Mouse (Mus musculus) mouse trophoblast stem cell (cell line): ENCODE measurements around the gene Kcnt2.

Source experiments
- in situ Hi-C, 2 experiments: fragments of 300-500 bp; cut with MseI, MboI; formaldehyde crosslinking; loops; 2 replicates in 1 of 2; 3 replicates in 1 of 2; pipeline ENCODE4 v1.15.1; 2025

The Kcnt2 gene

GRCm38 (mm10) chr1:140245876-140246597 lies at the start of gene Kcnt2:
Kcnt2 (plus strand) TSS chr1:140246158.
- in situ Hi-C loops: no loop called here

DNA sequence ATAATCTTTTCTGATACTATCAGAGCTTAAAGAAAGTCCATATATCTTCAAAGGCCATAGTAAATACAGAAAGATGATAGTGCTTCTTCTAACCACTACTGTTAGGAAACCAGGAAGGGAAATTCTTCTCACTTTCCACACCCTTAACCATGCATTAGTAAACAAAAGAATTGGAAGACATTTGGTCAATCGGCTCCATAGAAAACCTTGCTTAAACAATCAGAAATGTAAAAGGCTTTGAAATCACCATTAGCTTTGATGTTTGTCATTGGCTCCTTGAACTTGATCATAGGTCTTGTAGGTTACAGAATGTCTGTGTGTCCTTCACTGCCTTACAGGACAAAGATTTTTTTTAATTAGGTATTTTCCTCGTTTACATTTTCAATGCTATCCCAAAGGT lies 40.6 kb upstream of the Kcnt2 start:
- in situ Hi-C loops: no loop called here

DNA sequence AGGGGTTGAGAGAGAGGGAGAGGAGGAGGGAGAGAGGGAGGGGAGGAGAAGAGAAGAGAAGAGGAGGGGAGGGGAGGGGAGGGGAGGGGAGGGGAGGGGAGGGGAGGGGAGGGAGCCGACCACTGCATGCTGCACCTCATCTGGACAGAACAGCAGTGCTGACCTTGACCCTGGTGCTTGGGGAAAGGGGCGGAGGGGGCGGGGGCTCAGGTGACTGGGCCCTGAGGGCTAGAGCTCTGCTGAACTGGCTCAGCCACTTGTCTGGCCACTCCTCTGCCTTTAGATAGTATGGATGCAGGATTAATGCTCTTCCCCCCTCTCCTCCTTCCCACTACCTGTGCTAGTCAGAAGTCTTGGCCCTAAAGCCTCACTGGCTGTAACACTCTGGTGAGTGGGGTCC lies 20.7 kb upstream of the Kcnt2 start:
- in situ Hi-C loops: no loop called here

DNA sequence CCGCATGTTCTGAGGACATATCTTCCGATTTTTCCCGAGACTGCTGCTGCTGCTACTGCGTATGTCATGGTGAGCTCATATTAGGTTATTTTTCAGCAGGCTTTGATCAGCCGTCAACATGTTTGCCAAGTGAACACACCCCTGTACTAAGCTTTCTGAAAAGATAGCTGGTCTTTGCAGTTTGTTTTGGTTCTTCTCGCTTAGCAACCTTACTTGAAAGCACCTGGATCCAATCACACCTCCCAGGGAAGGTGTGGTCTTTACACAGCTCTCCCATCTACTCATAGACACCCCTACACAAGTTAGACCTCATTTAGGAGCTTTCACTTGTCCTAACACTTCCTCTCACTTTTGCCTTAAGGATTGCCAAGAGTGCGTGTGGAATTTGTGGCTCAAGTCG lies 19.3 kb upstream of the Kcnt2 start:
- in situ Hi-C loops: no loop called here

GRCm38 (mm10) chr1:140245465-140245864 lies 493 bp upstream of the Kcnt2 start:
- in situ Hi-C loops: no loop called here

- in situ Hi-C loops: no loop called here
These were observed 18.7 kb downstream of the Kcnt2 start for GRCm38 (mm10) chr1:140264696-140265095.

GRCm38 (mm10) chr1:140266047-140266446 lies 20.1 kb downstream of the Kcnt2 start:
- in situ Hi-C loops: no loop called here

- in situ Hi-C loops: no loop called here
These were observed 20.8 kb downstream of the Kcnt2 start for GRCm38 (mm10) chr1:140266643-140267286.

- in situ Hi-C loops: no loop called here
These were observed 21.3 kb downstream of the Kcnt2 start for GRCm38 (mm10) chr1:140267288-140267687.

DNA sequence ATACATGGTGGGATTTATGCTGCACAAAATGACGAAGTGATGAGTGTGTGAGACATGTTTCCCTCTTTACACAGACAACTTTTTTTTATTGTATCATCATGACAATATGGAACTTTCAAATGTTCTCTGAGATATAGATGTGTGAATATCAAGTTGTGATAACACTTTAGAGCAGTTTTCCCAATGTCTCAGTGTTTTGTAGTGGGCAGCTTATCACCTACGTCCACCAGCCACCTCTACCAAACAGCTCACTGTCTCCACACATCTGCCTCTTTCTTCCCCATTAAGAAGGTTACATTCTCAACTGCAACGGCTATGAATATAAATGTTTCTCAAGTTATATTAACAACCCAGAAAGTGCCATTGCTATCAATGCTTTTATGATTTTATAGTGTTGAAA lies 27.7 kb downstream of the Kcnt2 start:
- in situ Hi-C loops: no loop called here

- in situ Hi-C loops: no loop called here
These were observed 29.9 kb downstream of the Kcnt2 start for GRCm38 (mm10) chr1:140275813-140276212.

GRCm38 (mm10) chr1:140293140-140293539 lies 47.2 kb downstream of the Kcnt2 start:
- in situ Hi-C loops: no loop called here

GRCm38 (mm10) chr1:140295482-140295881 lies 49.5 kb downstream of the Kcnt2 start:
- in situ Hi-C loops: no loop called here

DNA sequence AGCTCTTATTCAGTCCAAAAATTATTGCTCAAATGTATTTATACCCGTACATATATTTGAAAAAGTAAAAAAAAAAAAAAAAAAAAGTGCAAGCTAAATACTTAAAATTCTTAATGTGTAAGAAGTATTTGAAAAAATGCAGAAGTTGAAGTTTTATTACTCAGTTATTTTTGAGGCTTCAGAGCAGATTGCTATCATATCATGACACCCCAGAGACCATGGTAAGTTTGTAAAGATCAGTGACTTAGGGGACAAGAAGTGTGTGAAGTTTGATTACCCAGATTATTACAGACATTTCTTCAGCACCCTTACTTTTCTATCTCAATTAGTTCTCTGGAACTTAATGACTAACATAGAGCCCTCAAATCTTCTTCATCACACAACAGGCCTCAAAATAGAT lies 58.3 kb downstream of the Kcnt2 start:
- in situ Hi-C loops: no loop called here

GRCm38 (mm10) chr1:140305344-140305743 lies 59.4 kb downstream of the Kcnt2 start:
- in situ Hi-C loops: no loop called here

DNA sequence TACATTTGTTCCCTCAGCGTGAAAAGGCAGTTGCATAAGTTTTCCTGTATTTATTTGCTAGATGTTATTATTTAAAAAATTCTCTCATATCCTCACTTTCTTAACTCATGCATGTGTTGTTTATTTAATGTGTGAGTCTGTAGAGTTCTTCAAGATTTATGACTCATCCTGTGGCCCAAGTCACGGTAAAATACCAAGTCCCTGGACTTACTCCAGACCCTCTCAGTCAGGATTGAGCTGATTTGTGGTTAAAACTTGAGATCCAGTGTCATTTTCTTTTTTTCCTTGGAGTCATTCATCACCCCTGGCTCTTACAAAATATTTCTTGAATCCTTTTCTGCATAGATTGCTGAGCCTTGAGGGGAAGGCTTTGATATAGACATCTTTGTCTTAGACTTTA lies 60.4 kb downstream of the Kcnt2 start:
- in situ Hi-C loops: no loop called here

DNA sequence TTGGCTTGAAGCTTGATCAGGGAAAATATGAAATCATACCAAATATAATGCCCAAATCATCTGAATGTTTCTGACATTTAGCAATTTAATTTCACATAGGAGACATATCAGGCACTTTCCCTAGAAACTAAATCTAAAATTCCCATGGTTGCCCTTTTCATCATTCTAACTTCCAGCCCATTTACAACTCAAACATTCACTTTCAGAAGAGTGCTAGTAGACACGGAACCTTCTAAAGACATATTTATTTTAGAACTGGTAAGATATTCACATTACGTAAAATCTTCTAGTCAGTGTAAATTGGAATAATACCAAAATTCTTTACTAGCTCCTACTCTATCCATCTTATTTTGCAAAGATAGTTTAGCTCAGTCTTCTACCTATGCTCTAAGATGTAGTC lies 64.8 kb downstream of the Kcnt2 start:
- in situ Hi-C loops: no loop called here

GRCm38 (mm10) chr1:140325088-140325487 lies 79.1 kb downstream of the Kcnt2 start:
- in situ Hi-C loops: no loop called here

- in situ Hi-C loops: no loop called here
These were observed 80.8 kb downstream of the Kcnt2 start for GRCm38 (mm10) chr1:140326709-140327108.

DNA sequence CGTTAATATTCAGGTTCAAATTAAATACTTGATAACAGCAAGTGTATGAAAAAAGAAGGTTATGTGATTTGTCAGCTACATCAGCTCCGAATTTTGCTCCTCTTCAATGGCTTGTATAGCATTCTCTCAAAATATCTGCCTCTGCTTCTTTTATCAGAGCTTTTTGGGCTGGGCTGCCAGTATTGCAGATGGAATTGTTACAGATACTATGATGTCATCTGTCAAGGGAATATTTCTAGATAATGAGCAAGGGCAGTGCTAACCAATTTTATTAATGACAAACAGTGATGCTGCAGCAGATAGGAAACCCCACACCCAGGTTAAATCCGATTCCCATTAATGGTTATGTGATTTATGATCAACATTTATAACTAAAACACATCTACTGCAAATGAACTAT lies 87.7 kb downstream of the Kcnt2 start:
- in situ Hi-C loops: no loop called here

DNA sequence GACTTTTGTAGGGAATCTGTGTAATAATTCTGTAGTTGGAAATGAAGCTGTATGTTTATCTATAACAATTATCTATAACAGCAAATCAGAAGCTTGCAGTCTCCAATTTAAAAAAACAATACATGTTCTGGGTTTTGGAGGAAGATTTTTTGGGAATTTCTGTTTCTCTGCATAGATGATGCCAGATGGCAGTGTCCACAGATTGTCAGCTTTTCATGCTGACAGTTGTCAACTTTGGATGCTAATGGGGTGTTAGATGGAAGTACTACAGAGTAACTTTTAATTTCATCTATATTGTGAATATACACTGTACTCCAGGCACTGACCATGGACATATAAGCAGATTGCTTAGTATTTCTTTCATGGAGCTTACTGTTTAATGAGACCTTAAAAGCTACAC lies 92.5 kb downstream of the Kcnt2 start:
- in situ Hi-C loops: no loop called here

GRCm38 (mm10) chr1:140339368-140339767 lies 93.4 kb downstream of the Kcnt2 start:
- in situ Hi-C loops: no loop called here

- in situ Hi-C loops: no loop called here
These were observed 118.8 kb downstream of the Kcnt2 start for GRCm38 (mm10) chr1:140364787-140365186.

DNA sequence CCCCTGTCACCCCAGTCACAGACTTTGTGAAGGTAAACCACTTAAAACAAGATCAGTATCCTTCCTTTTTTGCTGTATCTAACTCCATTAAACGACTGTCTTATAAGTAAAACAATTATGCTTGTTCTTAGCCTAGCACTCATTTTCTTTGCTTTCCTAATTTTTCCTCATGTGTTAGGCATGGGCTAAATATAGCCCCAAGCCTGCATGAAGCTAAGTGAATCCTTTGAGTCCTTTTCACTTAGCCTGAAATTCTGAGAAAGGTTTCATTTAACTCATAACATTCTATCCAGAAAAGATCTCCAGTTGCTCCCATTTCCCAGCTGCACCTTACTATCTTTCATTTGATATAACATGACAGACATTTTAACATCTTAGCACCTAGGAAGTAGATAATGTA lies 127.6 kb downstream of the Kcnt2 start:
- in situ Hi-C loops: no loop called here
